Mouse (Mus musculus) heart, embryonic 10.5 days (tissue): ENCODE data around the gene Tmem44. TPM values are rescaled to one million over a fixed set of nuclear protein-coding genes. Genes with fewer than 3 reads are reported as not detected.

Experiments used
- DNase-seq: peaks from one replicate; pipeline ENCODE4 v3.0.0-alpha.2; 2017; ENCODE audit warnings: low spot score
- H3K27ac ChIP-seq: fragments of 300-500 bp; sonication (generic); 2 replicates; pipeline ENCODE4 v1.5.1; 2016; ENCODE audit warnings: mild to moderate bottlenecking
- H3K27me3 ChIP-seq: fragments of 300-500 bp; sonication (generic); 2 replicates; pipeline ENCODE4 v1.6.1; 2016; ENCODE audit warnings: mild to moderate bottlenecking; ENCODE audit not compliant: poor library complexity, insufficient read depth, severe bottlenecking
- H3K36me3 ChIP-seq: fragments of 300-500 bp; sonication (generic); 2 replicates; pipeline ENCODE4 v1.6.1; 2016; ENCODE audit warnings: mild to moderate bottlenecking, moderate library complexity
- H3K4me1 ChIP-seq: fragments of 300-500 bp; sonication (generic); 2 replicates; pipeline ENCODE4 v1.6.1; 2016; ENCODE audit warnings: mild to moderate bottlenecking
- H3K4me3 ChIP-seq: fragments of 300-500 bp; sonication (generic); 2 replicates; pipeline ENCODE4 v1.5.1; 2016; ENCODE audit warnings: mild to moderate bottlenecking, moderate library complexity
- H3K9me3 ChIP-seq: fragments of 300-500 bp; sonication (generic); 2 replicates; pipeline ENCODE4 v1.6.1; 2016; ENCODE audit warnings: mild to moderate bottlenecking, moderate library complexity
- WGBS: fragments of 180-500 bp; shearing (Covaris S2); methylation state at CpG from one replicate; pipeline ENCODE4 v1.1.7; 2016; 5-methylcytosine and 5-hydroxymethylcytosine counted together
- polyA plus RNA-seq: library from polyadenylated mRNA; unstranded; fragments of >200 nt; fragmentation: Nextera tagmentation; extraction: Ambion mirVana; gene quantifications from 2 replicates; pipeline ENCODE4 v1.2.1, GENCODE M21; 2016

Tmem44 gene
- polyA plus RNA-seq, 1 experiment from 2014 or later, result 16.1 TPM

DNA sequence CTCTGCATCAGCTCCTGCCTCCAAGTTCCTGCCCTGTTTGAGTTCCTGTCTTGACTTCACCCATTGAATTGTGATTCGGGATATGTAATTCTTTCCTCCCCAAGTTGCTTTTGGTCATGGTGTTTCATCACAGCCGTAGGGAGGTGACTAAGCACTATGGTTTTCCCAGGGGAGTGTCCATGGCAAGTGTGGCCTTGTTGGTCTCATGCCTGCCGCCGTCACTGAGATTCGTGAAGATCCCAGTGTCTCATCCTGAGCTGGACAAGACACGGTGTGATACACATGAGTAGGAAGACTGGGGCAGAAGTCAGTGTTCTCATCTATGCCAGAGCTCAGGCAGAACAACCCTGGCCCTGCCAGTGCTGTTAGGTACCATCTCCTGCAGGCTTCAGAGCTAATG is 26.2 kb downstream of the Tmem44 start:
- 91% methylated on average over 6 of the region's 6 CpGs for WGBS
- peaks cover 61% of the 10 kb centered on the region for H3K36me3 ChIP-seq

DNA sequence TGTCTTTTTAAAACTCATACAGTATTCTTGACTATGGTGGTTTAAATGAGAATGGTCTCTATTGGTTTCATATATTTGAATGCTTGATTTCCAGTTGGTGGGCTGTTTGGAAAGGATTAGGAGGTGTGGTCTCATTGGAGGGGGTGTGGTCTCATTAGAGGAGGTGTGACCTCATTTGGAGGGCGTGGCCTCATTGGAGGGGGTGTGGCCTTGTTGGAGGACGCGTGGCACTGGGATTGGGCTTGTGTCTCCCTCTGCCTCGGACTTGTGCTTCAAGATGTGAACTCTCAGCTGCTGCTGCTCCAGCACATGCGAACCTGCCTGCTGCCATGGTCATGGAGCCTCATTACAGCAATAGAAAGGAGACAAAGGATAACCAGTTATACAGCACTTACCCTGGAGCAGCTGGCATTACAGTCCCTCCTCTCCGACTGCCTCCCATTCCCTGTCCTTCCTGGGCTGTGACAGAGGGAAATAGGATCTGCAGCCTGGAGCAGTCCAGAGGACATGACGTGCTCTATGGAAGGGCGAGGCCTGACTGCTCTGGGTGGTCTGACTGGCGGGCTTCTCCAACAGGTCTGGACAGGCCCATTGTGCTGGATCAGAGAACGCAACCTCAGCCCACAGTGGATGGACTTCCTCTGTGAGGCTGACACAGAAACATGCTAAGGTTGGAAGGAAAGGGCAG is 28.2 kb downstream of the Tmem44 start:
- H3K4me3 ChIP-seq, result no peak overlapping the region
- peaks cover 10% of the 10 kb centered on the region for H3K4me1 ChIP-seq
- H3K9me3 ChIP-seq, result no peaks in the 10 kb centered on the region
- no peak overlapping the region for H3K27ac ChIP-seq
- no peaks in the 10 kb centered on the region for H3K27me3 ChIP-seq
- 63% methylated on average over 10 of the region's 10 CpGs for WGBS
- H3K36me3 ChIP-seq, result peaks cover 46% of the 10 kb centered on the region
- no peak for DNase-seq

More for the DNA sequence above, 26.2 kb downstream of the Tmem44 start:
- DNase-seq, result no peak
- Histone ChIP-seq H3K4me1 (no peaks in the 10 kb centered on the region), H3K27me3 (no peaks in the 10 kb centered on the region), H3K9me3 (no peaks in the 10 kb centered on the region), H3K27ac (no peak overlapping the region), H3K4me3 (no peak overlapping the region)

DNA sequence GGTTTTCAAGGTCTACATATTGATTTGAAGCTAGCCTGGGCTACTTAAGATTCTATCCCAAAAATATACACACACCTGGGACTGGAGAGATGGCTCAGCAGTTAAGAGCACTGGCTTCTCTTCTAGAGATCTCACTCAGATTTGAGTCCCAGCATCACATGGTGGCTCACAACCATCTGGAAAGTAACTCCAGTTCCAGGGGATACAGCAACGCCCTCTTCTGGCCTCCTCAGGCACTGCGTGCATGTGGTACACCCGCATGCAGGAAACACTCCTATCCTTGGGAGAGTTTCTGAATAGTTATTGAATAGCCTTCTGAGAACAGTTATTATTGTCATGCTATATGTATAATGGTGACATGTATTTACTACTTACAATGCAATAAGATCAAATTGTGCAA is 29.5 kb downstream of the Tmem44 start:
- H3K27me3 ChIP-seq, result no peaks in the 10 kb centered on the region
- peaks cover 40% of the 10 kb centered on the region for H3K36me3 ChIP-seq
- no peak overlapping the region for H3K27ac ChIP-seq
- H3K4me1 ChIP-seq, result peaks cover 11% of the 10 kb centered on the region
- no peaks in the 10 kb centered on the region for H3K9me3 ChIP-seq
- WGBS, result 59% methylated on average over 3 of the region's 3 CpGs
- no peak overlapping the region for H3K4me3 ChIP-seq
- DNase-seq, result no peak

DNA sequence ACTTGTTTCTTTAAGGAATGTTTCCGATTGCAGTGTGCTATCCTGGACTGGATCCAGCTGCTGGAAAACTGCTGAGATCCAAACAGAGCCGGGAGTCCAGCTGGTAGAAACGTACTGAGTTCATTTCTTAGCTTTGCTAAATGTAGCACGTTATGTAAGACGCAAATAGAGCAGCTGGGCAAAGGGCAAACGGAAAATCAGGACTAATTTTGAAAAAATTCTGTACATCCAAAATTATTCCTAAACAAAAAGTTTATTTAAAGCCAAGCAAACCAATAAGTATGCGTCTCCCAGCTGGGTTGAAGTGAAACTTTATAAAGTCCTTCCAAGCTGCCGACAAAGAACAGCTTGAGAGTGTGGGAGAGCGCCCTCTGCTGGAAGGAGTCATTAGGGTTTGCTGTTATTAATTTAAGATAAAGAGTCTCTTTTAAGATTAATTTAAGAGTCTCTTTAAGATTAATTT is 30.2 kb downstream of the Tmem44 start:
- no peak overlapping the region for H3K27ac ChIP-seq
- H3K36me3 ChIP-seq, result peaks cover 41% of the 10 kb centered on the region
- no peaks in the 10 kb centered on the region for H3K9me3 ChIP-seq
- H3K4me1 ChIP-seq, result peaks cover 11% of the 10 kb centered on the region
- H3K27me3 ChIP-seq, result no peaks in the 10 kb centered on the region
- DNase-seq, result no peak
- H3K4me3 ChIP-seq, result no peak overlapping the region
- 27% methylated on average over 9 of the region's 9 CpGs for WGBS

DNA sequence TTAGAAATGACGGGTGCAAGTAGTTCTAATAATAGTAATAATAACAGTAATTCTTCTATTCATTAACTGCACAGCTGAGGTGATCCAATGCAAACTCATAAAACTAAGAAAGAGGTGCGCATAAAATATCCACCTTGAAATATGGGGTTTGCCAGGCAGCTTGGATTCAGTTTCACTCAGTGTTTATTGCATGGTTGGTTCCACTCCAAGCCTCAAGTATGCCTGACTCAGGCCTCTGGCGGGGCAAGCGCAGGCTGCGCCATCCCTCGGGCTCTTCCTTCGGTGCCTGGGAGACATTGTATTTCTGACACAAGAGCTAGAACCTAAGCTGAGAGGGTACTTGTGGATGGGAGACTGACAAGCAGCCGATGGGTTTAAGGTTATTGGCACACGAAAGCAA is 32.0 kb downstream of the Tmem44 start:
- WGBS, result 74% methylated on average over 9 of the region's 9 CpGs
- Histone ChIP-seq H3K9me3 (no peaks in the 10 kb centered on the region), H3K27me3 (no peaks in the 10 kb centered on the region), H3K27ac (no peak overlapping the region), H3K4me3 (no peak overlapping the region), H3K36me3 (peaks cover 35% of the 10 kb centered on the region; the same call in 1 of the 2 replicates), H3K4me1 (peaks cover 15% of the 10 kb centered on the region)
- DNase-seq, result no peak

DNA sequence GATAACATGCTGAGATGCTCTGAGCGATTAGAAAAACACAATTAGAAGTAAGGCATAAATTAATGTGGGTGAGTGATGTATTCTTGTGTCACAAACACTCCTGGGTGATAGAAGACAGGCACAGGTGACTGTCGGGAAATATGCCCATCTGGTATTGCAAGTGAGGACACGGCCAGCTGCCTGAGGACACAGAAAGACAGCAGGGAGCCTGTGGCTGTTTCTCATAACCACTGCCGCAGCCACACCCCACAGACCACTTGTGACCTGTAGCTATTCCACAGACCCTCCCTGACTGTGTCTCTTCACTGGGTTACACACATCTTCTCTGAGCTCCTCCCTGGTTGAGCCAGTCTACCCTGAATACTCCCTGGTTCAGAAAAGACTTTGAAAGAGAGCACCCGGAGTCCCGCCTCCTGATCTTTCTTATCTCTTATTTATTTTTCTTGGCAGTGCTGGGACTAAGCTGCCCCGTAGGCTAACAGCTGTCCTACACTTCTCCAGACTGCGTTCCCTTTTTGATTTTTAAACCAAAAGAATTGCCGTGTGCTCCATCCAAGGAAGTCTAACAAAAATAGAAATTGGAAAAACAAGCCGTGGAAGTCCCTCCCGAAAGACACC is 32.9 kb downstream of the Tmem44 start:
- 27% methylated on average over 11 of the region's 11 CpGs for WGBS
- H3K4me3 ChIP-seq, result no peak overlapping the region
- H3K4me1 ChIP-seq, result peaks cover 24% of the 10 kb centered on the region
- no peaks in the 10 kb centered on the region for H3K27me3 ChIP-seq
- H3K36me3 ChIP-seq, result peaks cover 27% of the 10 kb centered on the region; the same call in 1 of the 2 replicates
- no peak overlapping the region for H3K27ac ChIP-seq
- DNase-seq, result no peak
- H3K9me3 ChIP-seq, result no peaks in the 10 kb centered on the region

DNA sequence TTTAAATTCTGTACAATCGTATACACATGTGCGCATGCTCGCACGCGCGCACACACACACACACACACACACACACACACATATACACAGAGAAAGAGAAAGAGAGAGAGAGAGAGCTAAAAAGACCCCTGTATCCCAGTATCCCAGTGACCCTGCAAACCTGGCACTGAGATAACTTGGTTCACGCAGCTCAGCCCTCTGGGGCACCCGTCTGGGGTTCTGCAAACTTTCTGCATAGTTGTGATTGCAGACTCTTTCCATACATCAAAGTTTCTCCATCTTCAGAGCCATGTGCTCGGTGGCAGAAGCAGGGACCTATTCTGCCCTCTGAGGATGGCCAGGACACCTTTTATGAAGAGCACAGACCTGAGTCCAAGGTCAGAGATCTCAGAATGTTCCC is 33.6 kb downstream of the Tmem44 start:
- H3K27ac ChIP-seq, result no peak overlapping the region
- peaks cover 32% of the 10 kb centered on the region for H3K4me1 ChIP-seq
- no peaks in the 10 kb centered on the region for H3K9me3 ChIP-seq
- DNase-seq, result no peak
- no peak overlapping the region for H3K4me3 ChIP-seq
- H3K27me3 ChIP-seq, result no peaks in the 10 kb centered on the region
- peaks cover 20% of the 10 kb centered on the region; the same call in 1 of the 2 replicates for H3K36me3 ChIP-seq
- 92% methylated on average over 9 of the region's 9 CpGs for WGBS

DNA sequence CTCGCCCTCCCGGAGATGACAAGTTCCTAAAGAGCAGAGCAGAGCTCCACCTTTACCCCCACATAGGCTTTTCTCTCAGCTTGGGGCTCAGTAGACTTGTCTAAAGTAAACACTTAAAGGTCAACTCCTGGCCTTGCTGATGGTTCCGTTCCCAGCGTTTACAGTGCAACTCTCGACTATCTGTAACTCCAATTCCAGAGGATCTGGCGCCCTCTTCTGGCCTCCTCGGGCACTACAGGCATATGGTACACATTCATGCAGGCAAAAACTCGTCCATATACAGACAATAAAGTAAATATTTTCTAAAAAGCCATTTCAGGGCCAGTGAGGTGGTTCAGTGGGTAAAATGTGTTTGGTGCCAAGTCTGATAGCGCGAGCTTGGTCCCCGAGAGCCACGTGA is 35.2 kb downstream of the Tmem44 start:
- Histone ChIP-seq H3K27ac (no peak overlapping the region), H3K36me3 (peaks cover 20% of the 10 kb centered on the region; the same call in 1 of the 2 replicates), H3K27me3 (no peaks in the 10 kb centered on the region), H3K9me3 (no peaks in the 10 kb centered on the region), H3K4me3 (no peak overlapping the region), H3K4me1 (peaks cover 43% of the 10 kb centered on the region)
- DNase-seq, result no peak
- 66% methylated on average over 12 of the region's 12 CpGs for WGBS

DNA sequence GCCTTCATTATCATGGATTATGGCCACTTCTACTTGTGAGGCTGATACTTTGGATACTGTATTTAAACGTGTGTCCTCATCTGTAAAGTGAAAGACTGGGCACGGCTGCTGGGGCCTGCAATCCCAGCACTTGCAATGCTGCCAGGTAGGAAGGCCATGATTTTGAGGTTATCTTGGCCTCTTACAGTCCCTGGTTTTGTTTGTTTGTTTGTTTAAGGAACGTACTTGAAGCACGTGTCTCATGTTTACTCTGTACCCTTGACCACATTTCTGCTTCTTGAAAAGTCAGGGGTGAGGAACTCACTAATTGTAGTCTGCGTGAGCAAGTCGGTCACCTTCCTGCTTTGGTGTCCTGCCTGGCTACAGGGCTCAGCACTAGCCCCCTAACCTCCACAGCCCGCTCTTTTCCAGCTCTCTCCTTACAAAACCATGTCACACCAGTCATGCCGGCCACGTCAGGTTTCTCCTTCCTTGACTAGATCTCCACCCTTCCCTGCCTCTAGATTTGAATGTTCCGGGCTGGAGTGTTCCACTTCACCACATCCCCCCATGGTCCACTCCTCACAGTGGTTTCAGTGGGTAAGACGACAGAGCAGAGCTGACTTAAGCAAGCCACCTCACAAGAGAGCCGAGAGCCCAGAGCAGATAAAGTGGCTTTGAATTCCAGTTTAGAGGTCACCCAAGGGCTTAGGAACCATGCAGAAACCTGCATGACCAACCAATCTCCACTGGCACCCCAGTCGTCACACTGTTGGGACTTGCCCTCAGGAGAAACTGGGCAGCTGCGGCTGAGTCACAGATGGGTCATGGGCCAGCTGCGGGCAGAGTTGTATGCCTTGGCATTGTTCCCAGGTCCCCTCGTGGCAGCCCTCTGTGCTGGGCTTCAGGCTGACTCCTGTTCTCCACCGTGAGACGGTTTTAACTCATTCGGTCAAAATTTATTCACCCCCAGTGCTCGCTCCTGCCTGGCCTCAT is 37.3 kb downstream of the Tmem44 start:
- DNase-seq, result no peak
- Histone ChIP-seq H3K27ac (peak overlapping the region; percentile 81), H3K4me1 (peaks cover 49% of the 10 kb centered on the region), H3K9me3 (no peaks in the 10 kb centered on the region), H3K27me3 (peaks cover 7% of the 10 kb centered on the region), H3K36me3 (peaks cover 20% of the 10 kb centered on the region; the same call in 1 of the 2 replicates), H3K4me3 (0 out of 2 replicates have a peak overlapping the region, but pooled peaks have one; percentile 15)
- WGBS, result 61% methylated on average over 20 of the region's 20 CpGs

DNA sequence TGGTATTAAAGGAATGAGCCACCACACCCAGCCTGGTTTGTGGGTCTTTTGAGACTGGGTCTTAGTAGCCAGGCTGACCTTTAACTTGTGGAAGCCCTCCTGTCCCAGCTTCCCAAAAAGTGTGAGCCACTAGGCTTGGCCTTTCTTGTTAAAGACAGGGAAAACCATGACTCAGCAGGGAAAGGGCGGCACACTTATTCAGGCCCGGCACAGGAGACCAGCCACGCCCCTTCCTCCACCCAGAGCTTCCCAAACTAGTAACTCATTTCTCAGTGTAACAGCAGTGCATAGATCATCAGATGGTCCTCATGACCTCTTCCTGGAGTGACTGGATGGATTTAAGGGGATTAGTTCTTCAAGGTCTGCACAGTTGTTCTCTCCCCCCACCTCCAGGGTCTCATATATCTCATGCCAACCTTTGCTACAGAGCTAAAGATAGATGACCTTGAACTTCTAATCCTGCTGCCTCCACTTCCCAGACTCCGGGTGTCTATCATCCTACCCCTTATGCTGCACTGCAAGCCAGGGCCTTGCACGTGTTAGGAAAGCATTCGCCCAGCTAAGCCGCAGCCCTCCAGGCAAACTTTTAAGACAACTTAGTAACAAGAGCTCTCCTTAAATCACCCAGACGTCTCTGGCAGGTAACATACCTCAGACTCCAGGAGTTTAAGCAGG is 38.1 kb downstream of the Tmem44 start:
- Histone ChIP-seq H3K4me3 (0 out of 2 replicates have a peak overlapping the region, but pooled peaks have one; percentile 2), H3K27me3 (peaks cover 7% of the 10 kb centered on the region), H3K36me3 (peaks cover 20% of the 10 kb centered on the region; the same call in 1 of the 2 replicates), H3K4me1 (peaks cover 41% of the 10 kb centered on the region), H3K9me3 (no peaks in the 10 kb centered on the region), H3K27ac (peak overlapping the region; percentile 81)
- no peak for DNase-seq
- WGBS, result 34% methylated on average over 8 of the region's 8 CpGs

DNA sequence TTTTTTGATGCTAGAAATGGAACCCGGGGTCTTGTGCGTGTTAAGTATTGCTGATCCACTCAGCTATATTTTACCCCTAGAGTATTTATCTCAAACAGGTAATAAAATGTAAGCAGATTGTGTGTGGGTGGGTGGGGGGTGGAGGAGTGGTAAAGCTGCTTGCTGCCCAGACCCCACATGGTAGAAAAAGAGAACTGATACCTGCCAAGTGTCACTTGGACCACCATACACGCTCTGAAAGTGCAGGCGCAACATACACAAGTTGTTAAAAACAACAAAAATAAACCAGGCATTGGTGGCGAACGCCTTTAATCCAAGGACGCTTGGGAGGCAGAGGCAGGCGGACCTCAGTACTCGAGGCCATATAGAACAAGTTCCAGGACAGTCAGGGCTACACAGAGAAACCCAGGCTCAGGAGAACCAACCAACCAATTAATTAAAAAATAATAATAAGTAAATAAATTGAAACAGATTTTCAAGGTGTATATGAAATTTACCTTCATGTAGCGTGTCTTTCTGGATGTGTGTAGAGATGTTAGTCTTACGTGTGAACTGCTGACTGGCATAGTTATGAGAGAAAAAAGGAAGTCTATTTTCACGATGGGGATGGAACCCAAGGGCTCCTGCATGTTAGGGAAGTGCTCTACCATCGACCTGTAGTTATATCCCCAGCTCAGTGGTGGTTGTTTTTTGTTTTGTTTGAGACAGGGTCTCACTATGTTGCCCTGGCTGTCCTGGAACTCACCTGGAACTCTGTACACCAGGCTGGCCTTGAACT is 38.9 kb downstream of the Tmem44 start:
- peaks cover 47% of the 10 kb centered on the region for H3K4me1 ChIP-seq
- peaks cover 7% of the 10 kb centered on the region for H3K27me3 ChIP-seq
- H3K4me3 ChIP-seq, result peak overlapping the region; percentile 69; the same call in 1 of the 2 replicates
- no peaks in the 10 kb centered on the region for H3K9me3 ChIP-seq
- peaks cover 20% of the 10 kb centered on the region; the same call in 1 of the 2 replicates for H3K36me3 ChIP-seq
- no peak for DNase-seq
- 77% methylated on average over 13 of the region's 13 CpGs for WGBS
- H3K27ac ChIP-seq, result peak overlapping the region; percentile 95
